Mouse (Mus musculus): Measurements from ENCODE around the gene Orai2. TPM values are rescaled to one million over a fixed set of nuclear protein-coding genes. Genes with fewer than 3 reads are reported as not detected.

Orai2 gene
- total and polyA plus RNA-seq, 3 experiments = 33.6 to 35.7 TPM; not detected in 1

GRCm38 (mm10) chr5:136136292-136136990 is 34.1 kb downstream of the Orai2 start:
- TF ChIP-seq UBTF (IDR thresholded peaks at IDR 0.05; ENCODE audit: borderline replicate concordance, insufficient read depth, low read depth, low read length) (no peak), MXI1 (IDR thresholded peaks at IDR 0.05; ENCODE audit: low read depth, low read length) (peak; percentile 32; the same call in 1 of the 2 replicates), POLR2A (IDR thresholded peaks at IDR 0.05; ENCODE audit: control insufficient read depth in 1 of 2, insufficient read depth in 1 of 2, low read depth in 1 of 2, low read length in 2 of 2, poor library complexity in 1 of 2) (no peak), RCOR1 (IDR thresholded peaks at IDR 0.05; ENCODE audit: low read depth, low read length) (no peak), SIN3A (IDR thresholded peaks at IDR 0.05; ENCODE audit: low read length) (peak; percentile 72; the same call in 1 of the 2 replicates), TBP (IDR thresholded peaks at IDR 0.05; ENCODE audit: low read depth, low read length) (peak; percentile 86), EP300 (IDR thresholded peaks at IDR 0.05; ENCODE audit: low read depth in 1 of 2, low read length in 2 of 2) (no peak), NELFE (IDR thresholded peaks at IDR 0.05; ENCODE audit: low read depth, low read length) (no peak), ZKSCAN1 (IDR thresholded peaks at IDR 0.05; ENCODE audit: low read depth, low read length) (no peak), CHD2 (IDR thresholded peaks at IDR 0.05; ENCODE audit: low read length) (peak; percentile 9; the same call in 1 of the 2 replicates), TAL1 (IDR thresholded peaks at IDR 0.05; ENCODE audit: low read length) (no peak), POLR2AphosphoS5 (IDR thresholded peaks at IDR 0.05; ENCODE audit: borderline replicate concordance, low read depth, low read length) (no peak), NRF1 (IDR thresholded peaks at IDR 0.05; ENCODE audit: insufficient read depth, low read depth, low read length, poor library complexity, severe bottlenecking) (no peak), GABPA (IDR thresholded peaks at IDR 0.05; ENCODE audit: low read depth, low read length) (no peak)
- Histone ChIP-seq H3K9ac (ENCODE audit: control insufficient read depth, low read depth, low read length, poor library complexity, severe bottlenecking) (peak overlapping the region; percentile 84), H3K27me3 (ENCODE audit: control insufficient read depth in 1 of 2, insufficient read depth in 2 of 2, low read length in 2 of 2) (no peaks in the 10 kb centered on the region), H3K27ac (ENCODE audit: control insufficient read depth, low read depth, low read length) (peak overlapping the region; percentile 95), H3K4me3 (ENCODE audit: control insufficient read depth in 1 of 2, insufficient read depth in 1 of 2, low read depth in 2 of 2, low read length in 2 of 2) (peak overlapping the region; percentile 75 to 94), H3K4me1 (ENCODE audit: control insufficient read depth in 1 of 2, insufficient read depth in 2 of 2, low read length in 2 of 2) (peaks cover 7 to 17% of the 10 kb centered on the region in 2 experiments), H3K36me3 (ENCODE audit: control insufficient read depth in 1 of 2, insufficient read depth in 2 of 2, low read length in 2 of 2) (peaks cover 2 to 11% of the 10 kb centered on the region in 2 experiments; a peak in 3 of 4 replicates), H3K79me2 (ENCODE audit: control insufficient read depth, insufficient read depth, low read length, poor library complexity) (peaks cover 29% of the 10 kb centered on the region), H3K9me3 (replicated peaks; ENCODE audit: insufficient read depth, low read length) (no peaks in the 10 kb centered on the region)
- DNase-seq (ENCODE audit: low read depth, low spot score) = no peak

- DNase-seq (ENCODE audit: low read depth, low spot score) = peak; percentile 98
- H3K27ac ChIP-seq (ENCODE audit: control insufficient read depth, low read depth, low read length) = peak within 1 kb of the TSS; percentile 95
- peak within 1 kb of the TSS; percentile 92 to 94 for H3K4me3 ChIP-seq (ENCODE audit: control insufficient read depth in 1 of 2, insufficient read depth in 1 of 2, low read depth in 2 of 2, low read length in 2 of 2)
- H3K9ac ChIP-seq (ENCODE audit: control insufficient read depth, low read depth, low read length, poor library complexity, severe bottlenecking) = peak within 1 kb of the TSS; percentile 93
- peaks cover 29% of the 10 kb centered on the region for H3K79me2 ChIP-seq (ENCODE audit: control insufficient read depth, insufficient read depth, low read length, poor library complexity)
- H3K9me3 ChIP-seq (replicated peaks; ENCODE audit: insufficient read depth, low read length) = no peaks in the 10 kb centered on the region
- peaks cover under 1 to 11% of the 10 kb centered on the region in 2 experiments; a peak in 3 of 4 replicates for H3K36me3 ChIP-seq (ENCODE audit: control insufficient read depth in 1 of 2, insufficient read depth in 2 of 2, low read length in 2 of 2)
- H3K27me3 ChIP-seq (ENCODE audit: control insufficient read depth in 1 of 2, insufficient read depth in 2 of 2, low read length in 2 of 2) = no peaks in the 10 kb centered on the region
- H3K4me1 ChIP-seq (ENCODE audit: control insufficient read depth in 1 of 2, insufficient read depth in 2 of 2, low read length in 2 of 2) = peaks cover 7 to 17% of the 10 kb centered on the region in 2 experiments
- TF ChIP-seq RAD21 (IDR thresholded peaks at IDR 0.05; ENCODE audit: low read depth, low read length) = no peak; the same call in 1 of the 2 replicates
- TF ChIP-seq MYC (IDR thresholded peaks at IDR 0.05; ENCODE audit: low read depth, low read length) = peak; percentile 32; the same call in 1 of the 2 replicates
- peak; percentile 61 to 91; a peak in 3 of 4 replicates for TF ChIP-seq POLR2A (IDR thresholded peaks at IDR 0.05; ENCODE audit: control insufficient read depth in 1 of 2, insufficient read depth in 1 of 2, low read depth in 1 of 2, low read length in 2 of 2, poor library complexity in 1 of 2)
- peak in 1 of 2 experiments; percentile 49; a peak in 3 of 4 replicates for TF ChIP-seq EP300 (IDR thresholded peaks at IDR 0.05; ENCODE audit: low read depth in 1 of 2, low read length in 2 of 2)
- peak; percentile 90 for TF ChIP-seq KAT2A (conservative IDR thresholded peaks at IDR 0.05; ENCODE audit: low read depth, low read length)
- 0 out of 2 replicates have a peak, but pooled peaks have one; percentile 10 for TF ChIP-seq ZC3H11A (IDR thresholded peaks at IDR 0.05; ENCODE audit: low read depth, low read length)
- no peak for TF ChIP-seq MAZ (IDR thresholded peaks at IDR 0.05; ENCODE audit: low read depth, low read length)
- peak; percentile 91 for TF ChIP-seq NRF1 (IDR thresholded peaks at IDR 0.05; ENCODE audit: insufficient read depth, low read depth, low read length, poor library complexity, severe bottlenecking)
- TF ChIP-seq ZKSCAN1 (IDR thresholded peaks at IDR 0.05; ENCODE audit: low read depth, low read length) = no peak
- peak; percentile 12; the same call in 1 of the 2 replicates for TF ChIP-seq TAL1 (IDR thresholded peaks at IDR 0.05; ENCODE audit: low read length)
- peak; percentile 92 for TF ChIP-seq SIN3A (IDR thresholded peaks at IDR 0.05; ENCODE audit: low read length)
- peak; percentile 99 for TF ChIP-seq HCFC1 (IDR thresholded peaks at IDR 0.05; ENCODE audit: low read depth, low read length)
- TF ChIP-seq JUND (IDR thresholded peaks at IDR 0.05; ENCODE audit: low read depth, low read length) = no peak
- no peak for TF ChIP-seq USF2 (IDR thresholded peaks at IDR 0.05; ENCODE audit: borderline replicate concordance in 1 of 2, insufficient read depth in 1 of 2, low read depth in 1 of 2, low read length in 2 of 2)
- no peak for TF ChIP-seq MAX (IDR thresholded peaks at IDR 0.05; ENCODE audit: low read length)
- no peak for TF ChIP-seq MEF2A (IDR thresholded peaks at IDR 0.05; ENCODE audit: extremely low read depth, insufficient replicate concordance, low read depth, low read length, poor library complexity, severe bottlenecking)
- TF ChIP-seq TBP (IDR thresholded peaks at IDR 0.05; ENCODE audit: low read depth, low read length) = peak; percentile 13
- no peak for TF ChIP-seq RCOR1 (IDR thresholded peaks at IDR 0.05; ENCODE audit: low read depth, low read length)
- no peak for TF ChIP-seq UBTF (IDR thresholded peaks at IDR 0.05; ENCODE audit: borderline replicate concordance, insufficient read depth, low read depth, low read length)
- TF ChIP-seq MYB (IDR thresholded peaks at IDR 0.05; ENCODE audit: low read depth, low read length) = peak; percentile 84
These were observed 34.8 kb downstream of the Orai2 start, which contains the start of the genes Lrwd1 and Alkbh4 for GRCm38 (mm10) chr5:136135571-136136291. Gene Lrwd1 (minus strand): TSS chr5:136136074. Gene Alkbh4 (plus strand): TSS chr5:136136146.

Data from MEL (cell line).